Mouse (Mus musculus) urinary bladder, postnatal 0 days (tissue): Measurements from ENCODE around the gene Sel1l3. TPM values are rescaled to one million over a fixed set of nuclear protein-coding genes. Genes with fewer than 3 reads are reported as not detected.

Source experiments
- polyA plus RNA-seq: library from polyadenylated mRNA; unstranded; fragments of >200 nt; fragmentation: Nextera tagmentation; extraction: Ambion mirVana; gene quantifications from 2 replicates; pipeline ENCODE4 v1.2.1, GENCODE M21; 2015

Sel1l3 gene
- 0.48 and 0.57 TPM in 2 replicates for polyA plus RNA-seq

DNA sequence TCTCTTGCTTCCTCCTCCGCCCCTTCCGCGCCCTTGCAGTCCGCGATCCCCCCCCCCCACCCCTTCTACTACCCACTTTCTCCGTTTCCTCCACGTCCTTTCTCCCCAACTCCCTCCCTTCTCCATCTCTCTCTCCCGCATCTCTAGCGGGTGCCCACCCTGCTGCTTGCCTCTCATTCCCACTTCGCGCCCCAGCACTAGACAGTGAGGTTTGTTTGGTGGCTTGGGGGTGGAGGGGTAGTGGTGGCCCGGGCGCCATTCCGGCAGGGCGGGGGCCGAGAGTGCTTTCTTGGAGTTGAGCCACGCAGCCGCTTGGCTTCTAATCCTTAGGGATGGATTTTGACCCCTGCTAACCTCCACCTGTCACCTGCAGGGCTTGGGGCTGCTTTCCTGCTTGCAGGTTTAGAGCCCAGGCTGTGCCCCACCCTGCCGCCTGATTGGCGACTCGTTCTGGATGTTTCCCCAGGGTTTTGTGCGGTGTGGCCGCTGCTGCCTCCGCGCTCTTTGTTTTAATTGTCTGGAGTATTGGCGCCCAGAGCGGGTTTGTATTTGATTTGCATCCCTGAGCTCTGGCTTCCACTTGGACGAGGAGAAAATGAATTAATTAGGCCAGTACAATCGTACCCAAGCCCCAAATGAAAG, at the start of gene Sel1l3:
Sel1l3 (minus strand) TSS at position 217 of the 642 bp plus-strand sequence.

Other genes with a start within 250 kb of the Sel1l3 start
- gene Slc34a2, start 175.8 kb downstream of the Sel1l3 start, polyA plus RNA-seq: 0.06 TPM in 1 of 2 replicates, not detected in the other
- gene Smim20, start 53.2 kb upstream of the Sel1l3 start, polyA plus RNA-seq: 63.5 and 82.8 TPM in 2 replicates